Mouse (Mus musculus) left cerebral cortex, postnatal 10 days (tissue): ENCODE measurements around the gene Elmo3. TPM values are rescaled to one million over a fixed set of nuclear protein-coding genes. Genes with fewer than 3 reads are reported as not detected.

Experiments used
- DNase-seq, 2 experiments: peaks; one replicate each; pipeline ENCODE4 v3.0.0; 2021 to 2022; ENCODE audit warnings: low spot score in 2 of 2, mixed read lengths in 1 of 2; ENCODE audit errors: extremely low spot score in 1 of 2
- intact Hi-C: fragments of 180-260 bp; cut with DNase I; formaldehyde crosslinking; loops from one replicate; pipeline ENCODE4 v1.15.1; 2025
- total RNA-seq, 2 experiments: library from RNA; stranded (reverse); gene quantifications; 2 replicates each; pipeline ENCODE4 v1.2.3; 2021

Elmo3 gene
- under 1 TPM; 0.41 to 0.83 TPM for total RNA-seq

GRCm38 (mm10) chr8:105305211-105306145 lies at the start of gene Elmo3:
Gene Elmo3, plus strand, starts transcription at chr8:105305601.
- DNase-seq, result peak in 1 of 2 experiments; percentile 81
- intact Hi-C loops, result no loop called here

- intact Hi-C loops, result no loop called here
- DNase-seq, result no peak
Measured at GRCm38 (mm10) chr8:105257318-105258114, 47.9 kb upstream of the Elmo3 start.

GRCm38 (mm10) chr8:105258911-105259720 lies 46.3 kb upstream of the Elmo3 start:
- peak in 1 of 2 experiments; percentile 48 for DNase-seq
- intact Hi-C loops, result no loop called here

- peak in 1 of 2 experiments; percentile 84 for DNase-seq
- intact Hi-C loops, result no loop called here
Measured at GRCm38 (mm10) chr8:105259721-105260320, 45.6 kb upstream of the Elmo3 start.

GRCm38 (mm10) chr8:105260371-105261099 lies 44.9 kb upstream of the Elmo3 start:
- intact Hi-C loops, result no loop called here
- DNase-seq, result no peak

GRCm38 (mm10) chr8:105261326-105261980 lies 43.9 kb upstream of the Elmo3 start:
- no peak for DNase-seq
- intact Hi-C loops, result no loop called here

- no peak for DNase-seq
Measured at GRCm38 (mm10) chr8:105263244-105263912, 42.0 kb upstream of the Elmo3 start.

GRCm38 (mm10) chr8:105264024-105264982 lies 41.1 kb upstream of the Elmo3 start, which contains the start of the genes Tradd and Fbxl8:
Gene Tradd, minus strand, starts transcription at chr8:105264609.
Gene Fbxl8, plus strand, starts transcription at chr8:105264648.
- intact Hi-C loops, result no loop called here
- peak in 1 of 2 experiments; percentile 79 for DNase-seq

More at GRCm38 (mm10) chr8:105263244-105263912, 42.0 kb upstream of the Elmo3 start:
- intact Hi-C loops, result no loop called here

GRCm38 (mm10) chr8:105265128-105265527 lies 40.3 kb upstream of the Elmo3 start:
- intact Hi-C loops, result no loop called here

GRCm38 (mm10) chr8:105266775-105267174 lies 38.6 kb upstream of the Elmo3 start:
- peak in 1 of 2 experiments; percentile 52 for DNase-seq
- intact Hi-C loops, result no loop called here

More at GRCm38 (mm10) chr8:105265128-105265527, 40.3 kb upstream of the Elmo3 start:
- no peak for DNase-seq

- peak; percentile 83 to 88 for DNase-seq
- intact Hi-C loops, result no loop called here
Measured at GRCm38 (mm10) chr8:105268342-105269074, 36.9 kb upstream of the Elmo3 start.

- intact Hi-C loops, result no loop called here
- peak in 1 of 2 experiments; percentile 76 for DNase-seq
Measured at GRCm38 (mm10) chr8:105269075-105269458, 36.3 kb upstream of the Elmo3 start.

GRCm38 (mm10) chr8:105269461-105269947 lies 35.9 kb upstream of the Elmo3 start, which contains the start of gene Hsf4:
Gene Hsf4, plus strand, starts transcription at chr8:105269801.
- intact Hi-C loops, result no loop called here
- peak in 1 of 2 experiments; percentile 76 for DNase-seq

- DNase-seq, result no peak
- intact Hi-C loops, result no loop called here
Measured at GRCm38 (mm10) chr8:105270101-105270915, 35.1 kb upstream of the Elmo3 start.
